Mouse (Mus musculus) Muller cell, postnatal 12 days (primary cell): ENCODE results near the gene Cds2.
"Not testable (repeated sequence)": the region's sequence is repeated elsewhere in the genome, so short reads cannot be mapped to it uniquely, and the experiment has no call there.

Experiments used
- DNase-seq: peaks from one replicate; pipeline ENCODE4 v3.0.0-alpha.2; 2015; ENCODE audit errors: inconsistent ontology term

Cds2 gene

DNA sequence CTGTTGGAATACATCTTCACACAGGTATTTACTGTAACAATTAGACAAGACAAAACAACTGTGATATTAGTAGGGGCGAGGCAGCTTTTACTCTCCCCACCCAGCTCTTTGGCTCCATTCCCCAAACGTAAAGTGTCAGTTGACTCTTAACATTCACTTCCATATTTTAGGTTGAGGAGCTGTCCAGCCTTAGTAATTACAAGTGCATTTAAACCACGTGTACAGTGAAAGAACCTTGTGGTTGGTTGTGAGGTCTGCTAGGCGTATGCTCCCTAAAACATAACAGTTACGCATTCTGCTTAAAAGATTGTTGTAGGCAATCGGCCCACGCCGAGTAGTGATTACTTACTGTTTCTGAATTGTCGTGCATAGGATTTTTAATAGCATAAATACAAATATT, 2.2 kb downstream of the Cds2 start:
- no peak for DNase-seq

DNA sequence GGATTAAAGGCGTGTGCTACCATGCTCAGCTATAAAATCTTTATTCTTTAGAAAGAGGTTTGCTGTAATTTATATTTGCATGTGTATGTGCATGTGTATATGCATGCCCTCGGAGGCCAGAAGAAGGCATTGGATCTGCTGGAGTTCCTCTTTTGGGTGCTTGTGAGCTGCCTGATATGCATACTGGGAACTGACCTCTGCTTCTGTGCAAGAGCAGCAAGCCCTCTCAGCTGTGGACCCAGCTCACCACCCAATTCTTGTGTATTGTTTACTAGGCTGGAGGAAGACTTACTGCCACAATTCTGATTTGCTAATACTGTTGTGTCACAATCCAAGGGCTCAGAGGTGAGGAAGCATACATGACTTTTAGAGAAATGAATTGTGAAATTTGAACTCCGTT, 3.1 kb downstream of the Cds2 start:
- no peak for DNase-seq

DNA sequence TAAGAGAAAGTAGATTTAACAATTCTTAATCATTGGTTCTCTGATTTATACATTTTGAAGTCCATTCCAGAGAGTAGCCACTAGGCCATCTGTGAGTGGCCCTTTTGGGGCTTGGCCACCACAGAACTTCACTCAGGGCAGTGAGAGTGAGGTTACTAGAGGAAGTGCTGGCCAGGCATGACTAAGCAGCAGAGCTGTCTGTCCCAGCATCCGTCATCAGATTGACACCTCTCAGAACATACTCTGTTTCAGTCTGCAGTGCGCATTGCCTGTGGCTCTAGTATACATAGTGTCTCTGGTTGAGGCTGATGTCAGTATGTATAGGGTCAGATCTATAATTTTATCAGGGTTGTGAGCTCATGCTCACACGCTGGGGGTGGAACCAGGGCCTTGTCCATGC, 6.3 kb downstream of the Cds2 start:
- DNase-seq: no peak

DNA sequence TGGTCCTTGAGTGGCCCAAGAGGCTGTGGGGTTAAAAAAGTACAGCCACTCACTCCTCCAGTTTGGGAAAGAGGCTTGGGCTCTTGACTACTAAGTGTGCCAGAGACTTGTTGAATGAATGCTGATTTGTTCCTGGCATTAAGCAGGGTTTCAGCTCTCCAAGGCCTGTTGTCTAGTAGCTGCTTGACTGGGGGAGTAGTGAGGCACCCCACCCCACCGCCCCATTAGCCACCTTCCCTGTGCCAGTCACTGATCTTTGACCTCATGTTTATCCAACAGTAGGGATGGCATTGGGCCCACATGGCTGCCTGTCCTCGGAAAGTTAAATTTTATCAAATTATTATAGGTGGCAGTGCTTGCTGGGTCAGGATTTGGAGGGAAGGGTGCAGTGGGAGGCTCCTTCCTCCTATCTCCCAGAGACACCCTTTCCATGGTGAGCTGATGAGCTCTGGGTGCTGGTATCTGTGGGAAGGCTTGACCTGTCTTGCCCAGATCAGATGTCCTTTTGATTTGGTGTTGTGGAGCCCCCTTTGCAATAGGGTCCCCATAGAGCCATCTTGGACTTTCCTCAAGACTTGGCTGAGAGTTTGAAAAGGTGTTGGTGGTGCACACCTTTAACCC, 7.5 kb downstream of the Cds2 start:
- no peak for DNase-seq

DNA sequence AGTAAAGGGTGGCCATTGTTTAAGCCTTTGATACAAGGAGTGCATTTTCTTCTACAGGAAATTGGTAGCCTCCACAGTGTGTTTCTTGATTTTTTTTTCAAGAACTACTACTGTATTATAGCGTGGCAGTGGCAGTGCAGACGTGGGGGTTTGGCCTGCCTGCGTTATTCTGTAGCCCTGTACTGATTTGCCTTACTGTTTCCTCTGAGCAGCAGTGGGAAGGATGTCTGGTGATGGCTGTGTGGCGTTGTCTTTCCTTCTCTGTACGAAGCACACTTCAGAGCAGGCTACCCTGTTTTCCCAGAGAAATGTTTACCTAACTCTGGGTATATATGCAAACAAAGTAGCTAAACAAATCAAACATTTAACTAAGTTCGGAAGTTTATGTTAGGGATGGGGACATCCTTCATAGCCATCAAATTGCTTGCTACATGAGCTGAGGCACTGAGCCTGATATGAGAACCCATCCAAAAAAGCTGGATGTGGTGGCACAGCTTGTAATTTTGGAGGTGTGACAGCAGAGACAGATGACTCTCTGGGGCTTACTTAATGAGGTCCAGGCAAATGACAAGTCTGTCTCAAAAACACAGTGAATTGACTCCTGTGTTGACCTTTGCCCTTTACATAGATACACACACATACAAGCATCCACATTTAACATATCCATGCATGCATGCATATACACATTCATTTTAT, 9.9 kb downstream of the Cds2 start:
- DNase-seq: no peak

DNA sequence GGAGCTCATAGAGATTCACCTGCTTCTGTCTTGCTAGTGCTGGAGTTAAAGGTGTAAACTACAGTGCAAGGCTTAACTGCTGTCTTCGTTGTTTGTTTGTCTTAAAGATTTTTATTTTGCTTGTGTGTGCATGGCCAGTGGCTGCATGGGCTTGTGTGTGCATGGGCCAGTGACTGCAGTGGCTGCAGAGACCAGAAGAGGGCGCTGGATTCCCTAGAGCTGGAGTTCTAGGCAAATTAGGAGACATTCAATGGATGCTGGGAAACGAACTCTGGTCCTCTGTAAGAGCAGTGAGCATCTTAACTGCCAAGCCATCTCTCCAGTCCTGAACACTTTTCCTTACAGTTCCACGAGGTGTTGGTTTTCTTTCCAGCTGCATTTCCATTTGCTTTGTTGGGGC, 12.6 kb downstream of the Cds2 start:
- no peak for DNase-seq

DNA sequence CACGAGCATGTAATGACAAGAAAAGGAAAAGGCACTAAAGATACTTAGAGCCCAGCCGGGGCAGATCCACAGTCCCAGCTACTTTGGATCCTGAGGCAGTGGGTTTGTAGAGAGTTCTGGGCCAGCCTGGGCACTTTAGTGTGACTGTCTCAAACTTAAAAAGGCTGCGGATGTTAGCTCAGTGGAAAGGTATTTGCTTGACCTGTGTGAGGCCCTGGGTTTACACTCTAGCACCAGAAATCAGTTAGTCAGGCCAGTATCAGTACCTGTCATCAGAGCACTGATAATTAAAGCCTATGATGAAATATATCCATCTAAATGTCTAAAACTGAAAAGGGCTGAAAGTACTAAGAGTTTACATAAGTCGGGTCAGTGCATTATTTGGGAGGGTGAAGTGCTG, 13.3 kb downstream of the Cds2 start:
- DNase-seq: no peak

DNA sequence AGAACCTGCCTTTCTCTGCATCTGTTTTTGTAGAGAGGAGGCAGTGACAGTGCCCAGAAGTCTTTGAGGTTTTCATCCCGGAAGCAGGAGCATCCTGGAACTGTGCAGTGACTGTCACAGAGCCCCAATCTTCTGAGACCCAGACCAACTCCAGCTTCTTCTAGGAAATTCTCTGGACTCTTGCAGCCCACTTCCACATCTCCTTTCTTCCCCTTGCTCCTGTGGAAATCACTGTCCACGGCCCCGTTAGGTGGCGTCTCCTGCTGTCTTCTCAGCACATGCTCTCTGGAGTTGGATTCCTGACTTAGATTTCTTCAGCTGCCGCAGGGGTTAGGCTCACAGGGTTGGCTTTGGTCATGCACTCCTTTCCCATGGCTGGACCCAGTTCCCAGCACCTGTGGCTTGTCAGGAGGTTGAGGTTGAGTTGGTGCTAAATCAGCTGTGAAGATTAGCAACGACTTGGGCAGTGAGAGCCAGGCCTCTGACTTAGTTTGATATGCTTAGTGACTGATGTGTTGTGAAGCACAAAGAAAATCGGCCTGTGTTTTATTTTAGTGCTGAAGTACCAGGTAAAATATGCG, 15.4 kb downstream of the Cds2 start:
- peak; percentile 36 for DNase-seq

DNA sequence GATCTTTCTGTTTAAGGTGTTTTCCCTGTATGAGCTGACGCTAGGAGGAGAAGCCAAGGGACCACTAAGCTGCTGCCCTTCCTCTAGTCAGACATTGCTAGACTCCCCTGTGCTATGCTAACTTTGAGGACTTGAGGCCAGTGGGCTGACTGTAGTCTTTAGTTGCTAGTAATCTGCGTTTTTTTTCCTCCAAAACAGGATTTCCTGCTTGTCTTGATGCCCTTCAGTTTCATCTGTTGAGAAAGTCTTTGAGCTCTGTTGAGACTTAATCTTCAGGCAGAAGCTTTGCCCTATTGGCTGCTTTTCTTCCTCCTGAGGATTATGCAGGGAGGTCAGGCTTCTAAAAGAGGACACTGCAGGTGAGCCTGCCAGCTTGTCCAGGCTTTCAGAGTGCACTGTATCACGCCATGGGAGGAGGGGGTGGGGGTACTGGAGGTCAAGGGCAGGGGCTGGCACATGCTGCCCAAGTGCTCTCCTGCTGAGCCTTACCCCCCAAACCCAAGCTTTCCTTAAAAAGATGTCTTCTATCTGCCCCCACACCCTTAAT, 16.5 kb downstream of the Cds2 start:
- no peak for DNase-seq

DNA sequence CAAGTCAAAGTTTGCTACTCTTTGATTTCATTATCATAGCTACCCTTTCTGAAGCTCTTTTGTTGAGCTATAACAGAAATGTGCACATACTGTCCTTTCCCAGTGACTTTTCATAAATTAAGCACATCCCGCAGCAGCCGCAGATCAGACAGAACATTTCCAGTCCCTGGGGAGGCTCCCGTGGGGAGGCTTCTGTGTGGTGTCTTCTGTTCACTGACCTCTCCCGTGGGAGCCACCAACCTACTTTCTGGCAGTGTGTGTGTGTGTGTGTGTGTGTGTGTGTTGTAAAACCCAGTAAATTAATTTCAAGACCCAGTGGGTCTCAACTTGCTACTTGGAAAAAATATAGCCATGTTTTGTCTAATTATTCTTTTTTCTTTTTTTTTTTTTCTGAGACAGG, 17.0 kb downstream of the Cds2 start:
- no peak for DNase-seq

DNA sequence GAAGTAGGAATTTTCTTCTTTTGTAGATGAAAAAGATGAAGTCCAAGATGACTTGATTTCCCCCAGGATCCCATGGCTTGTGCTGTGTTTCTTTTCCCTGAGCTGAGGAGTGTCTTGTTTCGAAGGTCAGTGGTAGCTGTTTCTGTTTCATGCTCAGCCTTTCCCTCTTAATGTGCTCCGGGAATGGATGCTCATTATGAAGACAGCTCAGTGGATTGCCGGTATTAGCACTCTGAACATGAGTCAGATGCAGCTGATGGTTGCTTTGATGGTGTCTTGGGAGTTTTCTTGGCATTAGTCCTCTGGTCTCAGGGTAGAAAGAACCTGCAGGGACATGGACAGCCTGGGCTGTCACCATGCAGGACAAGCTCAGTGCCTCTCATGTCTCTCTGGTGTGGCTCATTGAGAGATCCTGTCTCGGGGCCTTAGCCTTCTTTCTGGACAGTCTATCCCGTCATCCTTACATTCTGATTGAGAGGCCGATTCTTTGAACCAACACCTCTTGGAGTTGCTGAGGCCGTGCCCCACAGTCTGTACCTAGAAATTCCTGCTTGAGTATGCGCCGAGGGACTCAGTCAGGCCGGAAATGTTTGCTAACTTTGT, 17.7 kb downstream of the Cds2 start:
- peak; percentile 55 for DNase-seq

DNA sequence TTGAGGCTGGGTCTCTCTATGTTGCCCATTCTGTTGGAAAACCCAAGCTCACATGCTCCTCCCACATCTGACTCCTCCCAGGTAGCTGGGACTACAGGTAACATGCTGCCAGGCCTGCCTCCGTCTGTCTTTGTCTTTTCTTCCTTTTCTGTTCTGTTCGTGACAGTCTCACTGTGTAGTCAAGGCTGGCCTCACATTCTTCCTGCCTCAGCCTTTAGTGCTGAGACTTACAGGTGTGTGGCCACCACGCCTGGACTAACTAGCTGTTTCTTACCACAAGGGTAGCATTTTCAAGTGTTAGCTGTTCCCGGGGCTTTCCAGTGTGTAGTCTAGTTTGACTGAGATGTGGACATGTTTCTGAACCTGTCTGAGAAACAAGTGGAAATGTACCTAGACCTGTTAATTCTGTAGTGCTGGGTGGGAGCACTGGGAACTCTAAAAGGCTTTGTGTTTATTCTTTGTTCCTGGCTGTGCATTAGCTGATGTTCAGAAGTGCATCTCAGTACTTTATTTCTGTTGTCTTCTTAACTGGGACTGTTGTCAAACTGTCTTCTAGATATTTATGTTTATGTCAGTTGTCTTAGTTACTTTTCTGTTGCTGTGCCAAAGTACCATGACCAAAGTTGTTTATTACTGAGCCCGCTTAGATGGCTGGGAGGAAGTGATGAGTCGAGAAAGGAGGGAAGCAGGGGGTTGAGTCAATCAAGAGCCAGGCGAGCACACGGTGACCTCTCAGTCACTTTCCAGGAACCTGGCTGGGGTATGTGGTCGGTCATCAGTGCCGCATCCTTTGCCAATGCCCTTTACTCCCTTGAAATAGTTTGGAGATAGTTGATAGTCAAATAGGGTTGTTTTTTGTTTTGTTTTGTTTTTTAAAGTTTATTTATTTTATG, 18.9 kb downstream of the Cds2 start:
- no peak for DNase-seq

DNA sequence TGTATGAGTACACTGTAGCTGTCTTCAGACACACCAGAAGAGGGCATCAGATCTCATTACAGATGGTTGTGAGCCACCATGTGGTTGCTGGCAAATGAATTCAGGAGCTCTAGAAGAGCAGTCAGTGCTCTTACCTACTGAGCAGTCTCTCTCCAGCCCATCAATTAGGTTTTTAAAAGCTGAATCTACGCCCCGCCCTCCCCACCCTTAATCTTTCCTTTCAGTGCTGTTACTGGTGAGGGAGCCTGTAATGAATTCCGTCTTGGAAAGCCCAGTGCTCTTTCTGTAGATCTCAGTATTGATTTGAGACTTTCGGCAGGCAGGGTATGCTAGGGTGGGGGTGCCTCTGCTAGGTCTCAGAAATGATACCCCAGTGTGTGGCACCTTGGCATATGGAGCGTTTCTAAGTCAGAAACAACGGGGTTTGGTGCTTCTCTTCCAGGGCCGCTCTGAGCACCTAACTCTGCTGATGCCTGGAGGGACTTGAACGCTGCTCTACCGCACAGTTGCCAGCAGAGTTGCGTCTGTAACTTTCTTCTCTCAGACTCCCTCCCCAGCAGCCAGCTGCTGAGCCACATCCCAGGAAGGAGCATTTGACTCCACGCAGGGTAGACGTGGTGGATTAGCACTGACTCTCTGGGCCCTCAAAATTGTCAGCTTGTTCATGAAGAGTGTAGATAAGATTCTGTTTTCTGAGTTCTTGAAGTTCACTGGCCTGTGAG, 19.7 kb downstream of the Cds2 start:
- no peak for DNase-seq

DNA sequence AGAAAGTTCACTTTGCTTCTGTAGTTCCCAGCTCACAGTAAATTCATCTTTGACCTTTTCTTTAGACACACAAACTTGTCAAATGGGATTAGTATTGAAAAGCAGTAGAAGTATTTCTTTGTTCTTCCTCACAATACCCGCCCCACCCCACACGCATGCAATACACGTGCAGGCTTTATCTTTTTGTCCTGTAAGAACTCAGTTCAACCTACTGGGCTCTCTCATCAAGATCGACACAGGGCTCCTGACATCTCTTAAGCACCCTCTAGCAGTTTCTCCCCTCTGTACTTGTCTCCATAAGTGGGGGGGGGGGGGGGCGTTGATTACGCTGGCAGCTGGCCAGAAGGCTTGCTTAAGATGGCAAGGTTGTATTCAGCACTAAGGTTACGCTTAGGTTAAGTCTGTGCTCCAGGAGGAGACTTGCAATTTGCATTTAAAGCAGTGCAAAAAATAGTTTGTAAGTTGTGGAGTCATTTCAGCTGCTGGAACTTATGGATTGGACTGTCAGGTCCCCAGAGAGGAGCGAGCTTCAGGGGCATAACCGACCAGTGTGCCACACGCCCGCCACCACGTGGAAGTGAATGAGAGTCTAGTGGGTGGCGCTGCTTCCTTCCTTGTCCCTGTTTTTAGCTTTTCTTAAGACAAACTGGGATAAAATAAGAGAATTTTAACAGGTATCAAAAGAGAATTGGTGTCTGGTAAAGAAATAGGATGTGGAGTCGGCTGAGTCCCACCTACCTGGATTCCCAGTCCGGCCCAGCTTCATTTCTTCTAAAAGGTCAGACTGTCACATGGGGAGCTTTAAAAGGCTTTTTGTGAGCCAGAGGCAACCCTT, 20.5 kb downstream of the Cds2 start:
- peak; percentile 36 for DNase-seq

DNA sequence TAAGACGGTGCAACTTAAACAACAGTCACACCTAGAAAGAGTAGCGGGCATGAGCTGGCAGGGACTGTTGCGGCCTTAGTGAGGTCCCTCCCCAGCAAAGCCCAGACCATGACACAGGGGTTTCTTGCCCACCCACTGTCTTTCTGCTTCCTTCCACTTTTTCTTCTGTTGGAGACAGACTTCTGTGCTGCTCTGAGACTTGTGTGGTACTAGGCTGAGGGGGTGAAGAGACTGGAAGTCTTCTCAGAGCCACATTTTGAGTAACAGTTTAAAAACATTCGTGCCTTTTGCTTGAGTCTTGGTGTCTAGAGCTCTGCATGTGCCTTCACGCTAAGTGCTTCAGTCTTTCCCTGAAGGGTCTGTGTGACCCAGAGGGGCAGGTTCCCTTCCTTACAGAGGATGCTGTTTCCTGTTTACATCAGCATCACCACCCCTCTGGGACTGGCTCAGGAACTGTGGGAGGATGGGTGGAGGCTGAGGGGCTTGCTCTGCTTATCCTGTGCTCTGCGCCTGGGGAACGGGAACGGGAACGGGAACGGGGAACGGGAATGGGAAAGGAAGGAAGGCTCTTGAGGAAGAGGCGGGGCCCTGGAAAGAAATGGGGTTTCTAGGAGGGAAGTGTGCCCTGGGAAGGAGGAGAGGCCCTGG, 21.7 kb downstream of the Cds2 start:
- no peak for DNase-seq

DNA sequence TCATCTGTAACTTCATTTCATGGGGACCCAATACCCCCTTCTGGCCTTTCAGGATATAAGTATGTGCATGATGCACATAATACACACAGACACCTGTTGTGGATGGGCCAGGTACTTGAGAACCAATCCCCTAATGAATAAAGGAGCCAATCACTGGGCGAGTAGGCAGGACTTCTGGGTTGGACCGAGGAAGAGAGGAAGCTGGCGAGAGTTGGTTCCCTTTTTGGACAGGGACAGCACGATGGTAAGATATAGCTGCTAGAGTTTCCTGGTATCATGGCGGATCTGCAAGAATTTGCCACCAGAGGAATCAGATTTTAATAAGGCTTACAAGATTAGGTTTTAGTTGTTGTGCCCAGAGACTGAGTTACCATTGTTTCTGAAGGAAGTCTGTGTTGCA, 22.8 kb downstream of the Cds2 start:
- not testable (repeated sequence) for DNase-seq

DNA sequence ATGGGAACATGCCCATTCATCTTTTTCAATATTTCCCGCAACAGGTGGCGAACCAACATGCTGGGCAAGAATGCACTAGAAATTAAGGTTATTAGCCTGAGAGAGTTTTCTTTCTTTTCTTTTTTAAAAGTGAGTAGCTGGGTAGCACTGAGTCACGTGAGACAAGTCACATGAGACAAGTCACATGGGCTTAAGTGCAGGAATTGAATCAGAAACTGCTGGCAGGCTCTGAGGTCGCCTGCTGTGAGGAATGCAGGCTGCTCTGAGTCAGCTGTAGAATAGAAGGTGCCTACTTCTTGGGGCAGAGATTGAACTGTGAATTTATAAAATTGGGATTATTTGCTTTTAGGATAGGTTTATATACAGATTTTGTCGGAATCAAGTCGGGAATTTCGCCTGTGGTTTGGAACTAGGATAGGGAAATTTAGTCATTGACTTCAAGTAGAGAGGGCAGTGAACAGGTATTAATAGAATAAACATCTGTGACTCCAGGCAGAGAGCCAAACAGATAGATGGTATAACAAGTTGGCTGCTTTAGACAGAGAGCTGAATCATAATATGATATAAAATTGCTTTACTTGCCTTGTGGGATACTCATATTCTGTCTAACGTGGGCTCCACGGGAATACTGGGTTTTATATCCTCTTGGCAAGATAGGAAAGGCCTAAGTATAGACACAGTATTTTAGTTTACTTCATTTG, 23.6 kb downstream of the Cds2 start:
- DNase-seq: peak; percentile 66

DNA sequence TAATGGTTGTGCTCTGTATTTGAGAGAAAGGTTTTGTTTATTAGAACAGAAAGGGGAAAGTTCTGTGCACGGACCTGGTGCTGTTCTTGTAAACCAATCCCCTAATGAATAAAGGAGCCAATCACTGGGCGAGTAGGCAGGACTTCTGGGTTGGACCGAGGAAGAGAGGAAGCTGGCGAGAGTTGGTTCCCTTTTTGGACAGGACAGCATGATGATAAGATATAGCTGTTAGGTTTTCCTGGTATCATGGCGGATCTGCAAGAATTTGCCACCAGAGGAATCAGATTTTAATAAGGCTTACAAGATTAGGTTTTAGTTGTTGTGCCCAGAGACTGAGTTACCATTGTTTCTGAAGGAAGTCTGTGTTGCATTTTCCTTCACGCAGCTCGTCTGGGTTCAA, 26.3 kb downstream of the Cds2 start:
- not testable (repeated sequence) for DNase-seq

DNA sequence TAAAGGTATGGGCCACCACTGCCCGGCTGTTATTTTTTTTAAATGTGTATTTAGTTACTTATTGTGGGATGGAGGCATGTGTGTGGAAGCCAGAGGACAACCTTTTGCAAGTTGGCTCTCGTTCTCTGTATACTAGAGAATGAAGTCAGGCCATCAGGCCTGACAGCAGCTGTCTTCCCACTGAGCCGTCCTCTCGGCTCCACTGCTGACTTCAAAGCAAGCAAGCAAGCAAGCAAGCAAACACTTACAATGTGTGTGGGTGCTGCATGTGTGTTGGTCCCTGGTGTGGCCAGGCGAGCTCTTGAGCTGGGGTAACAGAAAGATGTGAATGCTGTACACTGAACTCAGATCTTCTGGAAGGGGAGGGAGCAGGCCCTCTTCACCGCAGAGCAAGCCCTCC, 27.9 kb downstream of the Cds2 start:
- no peak for DNase-seq
